Mouse (Mus musculus) heart, postnatal 0 days (tissue): ENCODE measurements around the gene Radil.

ENCODE experiments used
- CTCF ChIP-seq: IDR thresholded peaks from 2 replicates; pipeline ENCODE4 v1.5.1; 2016; ENCODE audit warnings: antibody characterized with exemption, control low read depth, low read depth
- EP300 ChIP-seq: IDR thresholded peaks from 2 replicates; pipeline ENCODE4 v1.6.1; 2016; ENCODE audit warnings: antibody characterized with exemption, low read depth

GRCm38 (mm10) chr5:142581517-142581916 is 30.6 kb upstream of the Radil start:
- peak; percentile 71 for TF ChIP-seq CTCF
- no peak for TF ChIP-seq EP300
